Mouse (Mus musculus) ES-E14 (cell line): ENCODE data around the gene Mlxipl.

Experiments used
- ZC3H11A ChIP-seq: IDR thresholded peaks from 2 replicates; pipeline ENCODE4 v1.6.1; 2012; ENCODE audit warnings: low read depth, mild to moderate bottlenecking, inconsistent platforms, low read length, borderline replicate concordance
- ZNF384 ChIP-seq: IDR thresholded peaks from 2 replicates; pipeline ENCODE4 v1.6.1; 2012; ENCODE audit warnings: low read depth, low read length, inconsistent platforms

DNA sequence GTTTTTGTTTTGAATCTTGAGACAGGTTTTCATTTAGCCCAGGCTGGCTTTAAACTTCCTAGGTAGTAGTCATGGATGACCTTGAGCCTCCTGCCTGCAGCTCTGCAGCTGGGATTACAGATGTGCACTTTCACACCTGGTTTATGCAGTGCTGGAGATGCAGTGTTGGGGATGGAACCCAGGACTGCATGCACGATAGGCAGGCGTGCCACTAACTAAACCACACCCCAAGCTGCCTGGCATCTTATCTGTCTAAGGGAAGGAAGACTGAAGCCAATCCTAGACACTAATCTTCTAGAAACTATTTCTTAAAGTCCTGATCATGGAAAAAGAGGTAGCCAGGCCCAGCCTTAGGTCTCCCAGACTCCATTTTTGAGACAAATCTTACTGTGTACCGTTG is 19.2 kb upstream of the Mlxipl start:
- no peak for TF ChIP-seq ZNF384
- TF ChIP-seq ZC3H11A, result no peak
